Mouse (Mus musculus) G1E (cell line): ENCODE measurements around the gene Neurl1a.

Experiments used
- CTCF ChIP-seq: IDR thresholded peaks from 2 replicates; pipeline ENCODE4 v1.5.1; 2012; ENCODE audit warnings: low read depth, low read length, inconsistent platforms, mixed read lengths
- GATA1 ChIP-seq: IDR thresholded peaks from 2 replicates; pipeline ENCODE4 v1.6.1; 2012; ENCODE audit warnings: borderline replicate concordance, low read length, inconsistent platforms, mixed read lengths
- TAL1 ChIP-seq: conservative IDR thresholded peaks from 2 replicates; pipeline ENCODE4 v1.6.1; 2012; ENCODE audit warnings: low read depth, low read length, inconsistent platforms, mixed read lengths

- TF ChIP-seq CTCF (no peak), TAL1 (no peak), GATA1 (no peak)
Measured at GRCm38 (mm10) chr19:47213470-47213869, 34.9 kb downstream of the Neurl1a start.
